Mouse (Mus musculus) liver, adult 2 months (tissue): ENCODE measurements around the gene Opn1sw.

Experiments used
- CTCF ChIP-seq: fragments of 200-500 bp; IDR thresholded peaks from 2 replicates; pipeline ENCODE4 v1.5.1; 2011; ENCODE audit warnings: low read depth, low read length, control low read depth
- POLR2A ChIP-seq: fragments of 200-500 bp; IDR thresholded peaks from 2 replicates; pipeline ENCODE4 v1.6.1; 2011; ENCODE audit warnings: low read length, control low read depth; ENCODE audit not compliant: insufficient read depth; ENCODE audit errors: extremely low read depth

DNA sequence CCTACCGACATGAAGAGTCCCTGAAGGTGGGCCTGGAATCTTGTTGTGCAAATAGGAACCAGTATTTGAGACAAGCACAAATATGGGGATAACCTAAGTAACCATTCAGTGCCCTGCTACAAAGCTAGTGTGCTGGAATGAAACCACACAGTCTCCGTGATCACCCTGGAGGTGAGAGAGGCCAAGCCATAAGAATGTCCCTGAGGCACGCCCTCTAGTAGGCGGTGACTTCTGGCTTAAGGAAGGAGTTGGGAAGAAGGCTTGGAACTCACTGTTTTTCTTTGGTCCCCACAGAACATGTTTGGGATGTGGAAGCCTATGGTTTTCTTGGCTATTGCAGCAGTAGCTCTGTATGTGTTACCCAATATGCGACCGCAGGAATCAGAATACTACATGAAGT lies 38.1 kb upstream of the Opn1sw start:
- TF ChIP-seq CTCF (no peak), POLR2A (no peak)
